Mouse (Mus musculus): ENCODE measurements around the gene Pfkp. TPM values are rescaled to one million over a fixed set of nuclear protein-coding genes. Genes with fewer than 3 reads are reported as not detected.

Gene Pfkp
- total and polyA plus RNA-seq, 2 experiments from 2014 or later, result 187 to 431 TPM

DNA sequence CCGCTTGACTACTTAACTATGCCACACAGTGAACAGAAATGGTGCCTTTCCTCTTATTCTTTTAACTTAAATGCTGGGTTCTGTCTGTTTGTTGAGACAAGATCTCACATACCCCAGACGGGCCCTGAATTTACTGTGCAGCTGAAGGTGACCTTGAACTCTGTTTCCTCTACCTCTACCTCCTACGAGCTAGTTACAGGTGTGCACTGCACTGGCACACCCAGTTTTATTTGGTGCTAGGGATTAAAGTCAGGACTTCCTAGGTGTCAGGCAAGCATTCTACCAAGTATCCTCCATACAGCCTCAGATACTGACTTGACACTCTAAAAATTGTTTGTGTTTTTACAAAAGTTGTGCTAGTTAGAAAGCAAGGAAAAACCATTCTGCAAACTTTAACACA lies 22.6 kb downstream of the Pfkp start:
- H3K4me2 ChIP-seq (ENCODE audit: low read depth, low read length, poor library complexity, severe bottlenecking), result no peak overlapping the region
- no peaks in the 10 kb centered on the region for H3K27me3 ChIP-seq (ENCODE audit: insufficient read depth, low read length)
- H3K36me3 ChIP-seq (ENCODE audit: insufficient read depth, low read length), result peaks cover 11% of the 10 kb centered on the region
- H3K9ac ChIP-seq (replicated peaks; ENCODE audit: low read length, poor library complexity, severe bottlenecking), result no peak overlapping the region
- no peak for DNase-seq (ENCODE audit: low spot score)
- ATAC-seq (ENCODE audit: low FRiP score), result no peak
- H3K4me1 ChIP-seq (ENCODE audit: insufficient read depth, low read length), result no peaks in the 10 kb centered on the region
- H3K27ac ChIP-seq (ENCODE audit: low read depth, low read length), result no peak overlapping the region
- 0 out of 2 replicates have a peak, but pooled peaks cover 3% of the 10 kb centered on the region for H3K9me3 ChIP-seq (ENCODE audit: low read length)
- H3K4me3 ChIP-seq (ENCODE audit: low read depth, low read length), result no peak overlapping the region
- no peak for TF ChIP-seq CTCF (IDR thresholded peaks at IDR 0.05)
- WGBS, result 80% methylated on average over 3 of the region's 3 CpGs

GRCm38 (mm10) chr13:6624604-6625003 lies 24.0 kb downstream of the Pfkp start:
- peaks cover 25% of the 10 kb centered on the region for H3K36me3 ChIP-seq (ENCODE audit: insufficient read depth, low read length)
- H3K27ac ChIP-seq (ENCODE audit: low read depth, low read length), result no peak overlapping the region
- no peak overlapping the region for H3K4me3 ChIP-seq (ENCODE audit: low read depth, low read length)
- H3K4me2 ChIP-seq (ENCODE audit: low read depth, low read length, poor library complexity, severe bottlenecking), result no peak overlapping the region
- no peak for DNase-seq (ENCODE audit: low spot score)
- H3K27me3 ChIP-seq (ENCODE audit: insufficient read depth, low read length), result no peaks in the 10 kb centered on the region
- ATAC-seq (ENCODE audit: low FRiP score), result no peak
- no peaks in the 10 kb centered on the region for H3K4me1 ChIP-seq (ENCODE audit: insufficient read depth, low read length)
- 76% methylated on average over 2 of the region's 2 CpGs for WGBS
- 0 out of 2 replicates have a peak, but pooled peaks cover 3% of the 10 kb centered on the region for H3K9me3 ChIP-seq (ENCODE audit: low read length)
- no peak for TF ChIP-seq CTCF (IDR thresholded peaks at IDR 0.05)
- H3K9ac ChIP-seq (replicated peaks; ENCODE audit: low read length, poor library complexity, severe bottlenecking), result no peak overlapping the region

DNA sequence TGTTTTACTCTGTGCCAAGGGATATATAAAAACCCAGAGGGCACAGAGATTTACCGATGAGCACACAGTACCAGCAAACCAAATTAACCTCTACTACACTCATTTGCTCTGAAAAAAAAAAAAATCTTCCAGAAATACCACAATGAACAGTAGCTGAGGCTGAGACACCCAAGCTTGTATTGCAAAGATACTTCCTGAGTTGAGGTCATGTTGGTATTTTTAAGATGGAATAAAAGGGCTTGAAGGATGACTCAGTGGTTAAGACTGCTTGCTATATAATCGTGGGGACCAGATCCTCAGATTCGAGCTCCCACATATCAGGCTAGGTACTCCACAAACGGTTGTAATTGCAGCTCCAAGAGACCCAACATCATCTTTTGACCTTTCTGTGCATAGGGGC lies 24.5 kb downstream of the Pfkp start:
- ATAC-seq (ENCODE audit: low FRiP score), result no peak; the same call in 1 of the 2 replicates

DNA sequence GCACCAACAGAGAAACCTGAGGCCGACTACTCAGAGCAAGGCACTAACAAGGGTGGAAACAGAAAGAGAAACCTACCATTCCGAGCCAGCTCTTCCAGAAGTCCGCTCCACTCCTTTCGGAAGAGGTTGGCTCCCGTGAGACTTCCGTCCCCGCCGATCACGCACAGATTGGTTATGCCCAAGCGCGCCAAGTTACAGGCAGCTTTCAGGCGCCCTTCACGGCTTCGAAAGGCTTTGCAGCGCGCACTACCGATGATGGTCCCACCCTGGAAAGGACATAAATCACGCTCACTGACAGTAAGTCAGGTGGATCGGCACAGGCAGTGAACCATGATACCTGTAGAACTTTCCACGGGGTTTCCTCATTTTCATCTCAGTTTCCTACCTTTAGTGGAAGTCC lies 26.7 kb downstream of the Pfkp start:
- Histone ChIP-seq H3K36me3 (ENCODE audit: insufficient read depth, low read length) (peaks cover 43% of the 10 kb centered on the region), H3K9ac (replicated peaks; ENCODE audit: low read length, poor library complexity, severe bottlenecking) (no peak overlapping the region), H3K4me2 (ENCODE audit: low read depth, low read length, poor library complexity, severe bottlenecking) (no peak overlapping the region), H3K27me3 (ENCODE audit: insufficient read depth, low read length) (no peaks in the 10 kb centered on the region), H3K4me3 (ENCODE audit: low read depth, low read length) (no peak overlapping the region), H3K9me3 (ENCODE audit: low read length) (0 out of 2 replicates have a peak, but pooled peaks cover 3% of the 10 kb centered on the region), H3K27ac (ENCODE audit: low read depth, low read length) (no peak overlapping the region), H3K4me1 (ENCODE audit: insufficient read depth, low read length) (no peaks in the 10 kb centered on the region)
- ATAC-seq (ENCODE audit: low FRiP score) (no peak), DNase-seq (ENCODE audit: low spot score) (no peak)
- TF ChIP-seq CTCF (IDR thresholded peaks at IDR 0.05), result no peak
- 98% methylated on average over 20 of the region's 20 CpGs for WGBS

More for the DNA sequence above, 24.5 kb downstream of the Pfkp start:
- Histone ChIP-seq H3K27me3 (ENCODE audit: insufficient read depth, low read length) (no peaks in the 10 kb centered on the region), H3K9ac (replicated peaks; ENCODE audit: low read length, poor library complexity, severe bottlenecking) (no peak overlapping the region), H3K4me1 (ENCODE audit: insufficient read depth, low read length) (no peaks in the 10 kb centered on the region), H3K27ac (ENCODE audit: low read depth, low read length) (no peak overlapping the region), H3K9me3 (ENCODE audit: low read length) (0 out of 2 replicates have a peak, but pooled peaks cover 3% of the 10 kb centered on the region), H3K4me2 (ENCODE audit: low read depth, low read length, poor library complexity, severe bottlenecking) (no peak overlapping the region), H3K36me3 (ENCODE audit: insufficient read depth, low read length) (peaks cover 29% of the 10 kb centered on the region), H3K4me3 (ENCODE audit: low read depth, low read length) (no peak overlapping the region)
- 73% methylated on average over 4 of the region's 4 CpGs for WGBS
- DNase-seq (ENCODE audit: low spot score), result no peak
- TF ChIP-seq CTCF (IDR thresholded peaks at IDR 0.05), result no peak

DNA sequence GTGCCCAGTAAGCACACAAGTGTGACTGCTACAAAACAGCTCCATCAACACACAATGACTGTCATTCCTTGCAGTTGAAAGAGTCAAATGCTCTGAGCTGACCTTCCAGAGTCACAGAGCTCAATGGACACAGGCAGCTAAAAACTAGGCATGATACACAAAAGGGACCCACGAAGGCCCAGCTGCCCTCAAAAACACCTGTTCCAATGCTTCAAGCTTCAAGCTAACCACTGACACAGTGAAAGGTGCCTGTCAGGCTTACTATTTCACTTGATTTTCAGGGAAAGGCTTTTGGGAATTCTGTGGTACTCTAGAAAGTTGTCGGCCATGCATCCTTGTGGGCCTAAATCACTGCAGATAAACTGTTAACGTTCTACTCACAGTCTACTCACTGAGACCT lies 28.3 kb downstream of the Pfkp start:
- Histone ChIP-seq H3K4me2 (ENCODE audit: low read depth, low read length, poor library complexity, severe bottlenecking) (no peak overlapping the region), H3K9me3 (ENCODE audit: low read length) (0 out of 2 replicates have a peak, but pooled peaks cover 3% of the 10 kb centered on the region), H3K27ac (ENCODE audit: low read depth, low read length) (no peak overlapping the region), H3K4me3 (ENCODE audit: low read depth, low read length) (no peak overlapping the region), H3K4me1 (ENCODE audit: insufficient read depth, low read length) (no peaks in the 10 kb centered on the region), H3K36me3 (ENCODE audit: insufficient read depth, low read length) (peaks cover 45% of the 10 kb centered on the region), H3K9ac (replicated peaks; ENCODE audit: low read length, poor library complexity, severe bottlenecking) (no peak overlapping the region), H3K27me3 (ENCODE audit: insufficient read depth, low read length) (no peaks in the 10 kb centered on the region)
- ATAC-seq (ENCODE audit: low FRiP score) (no peak), DNase-seq (ENCODE audit: low spot score) (no peak)
- WGBS, result 93% methylated on average over 3 of the region's 3 CpGs
- no peak for TF ChIP-seq CTCF (IDR thresholded peaks at IDR 0.05)

GRCm38 (mm10) chr13:6618711-6619110 lies 29.9 kb downstream of the Pfkp start:
- WGBS, result 91% methylated on average over 3 of the region's 3 CpGs
- Histone ChIP-seq H3K4me2 (ENCODE audit: low read depth, low read length, poor library complexity, severe bottlenecking) (no peak overlapping the region), H3K27ac (ENCODE audit: low read depth, low read length) (no peak overlapping the region), H3K27me3 (ENCODE audit: insufficient read depth, low read length) (no peaks in the 10 kb centered on the region), H3K4me3 (ENCODE audit: low read depth, low read length) (no peak overlapping the region), H3K4me1 (ENCODE audit: insufficient read depth, low read length) (no peaks in the 10 kb centered on the region), H3K36me3 (ENCODE audit: insufficient read depth, low read length) (peaks cover 50% of the 10 kb centered on the region), H3K9me3 (ENCODE audit: low read length) (0 out of 2 replicates have a peak, but pooled peaks cover 3% of the 10 kb centered on the region), H3K9ac (replicated peaks; ENCODE audit: low read length, poor library complexity, severe bottlenecking) (no peak overlapping the region)
- no peak for TF ChIP-seq CTCF (IDR thresholded peaks at IDR 0.05)
- ATAC-seq (ENCODE audit: low FRiP score) (no peak), DNase-seq (ENCODE audit: low spot score) (no peak)
